Mouse (Mus musculus): ENCODE results near the gene Mindy4.

Mindy4 gene

DNA sequence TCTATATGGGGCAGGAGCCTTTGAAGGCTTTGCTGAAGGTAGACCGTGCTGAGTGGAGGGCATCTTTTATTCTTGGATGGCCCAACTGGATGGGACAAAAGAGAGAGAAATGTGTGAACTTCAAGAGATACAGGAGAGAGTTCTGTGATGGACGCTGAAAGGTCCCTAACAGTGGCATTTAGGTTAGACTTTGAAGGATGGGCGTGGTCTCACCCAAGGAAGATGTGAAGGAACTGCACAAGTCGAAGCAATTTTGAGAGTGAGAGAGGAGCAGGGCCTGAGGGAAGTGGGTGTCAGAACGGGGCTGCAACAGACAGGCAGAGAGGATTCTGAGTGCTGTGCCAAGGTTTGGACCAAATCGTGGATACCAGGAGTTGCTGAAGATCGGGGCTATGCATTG, 54.1 kb downstream of the Mindy4 start:
- no peak for DNase-seq (ENCODE audit: low spot score in 2 of 2)

DNA sequence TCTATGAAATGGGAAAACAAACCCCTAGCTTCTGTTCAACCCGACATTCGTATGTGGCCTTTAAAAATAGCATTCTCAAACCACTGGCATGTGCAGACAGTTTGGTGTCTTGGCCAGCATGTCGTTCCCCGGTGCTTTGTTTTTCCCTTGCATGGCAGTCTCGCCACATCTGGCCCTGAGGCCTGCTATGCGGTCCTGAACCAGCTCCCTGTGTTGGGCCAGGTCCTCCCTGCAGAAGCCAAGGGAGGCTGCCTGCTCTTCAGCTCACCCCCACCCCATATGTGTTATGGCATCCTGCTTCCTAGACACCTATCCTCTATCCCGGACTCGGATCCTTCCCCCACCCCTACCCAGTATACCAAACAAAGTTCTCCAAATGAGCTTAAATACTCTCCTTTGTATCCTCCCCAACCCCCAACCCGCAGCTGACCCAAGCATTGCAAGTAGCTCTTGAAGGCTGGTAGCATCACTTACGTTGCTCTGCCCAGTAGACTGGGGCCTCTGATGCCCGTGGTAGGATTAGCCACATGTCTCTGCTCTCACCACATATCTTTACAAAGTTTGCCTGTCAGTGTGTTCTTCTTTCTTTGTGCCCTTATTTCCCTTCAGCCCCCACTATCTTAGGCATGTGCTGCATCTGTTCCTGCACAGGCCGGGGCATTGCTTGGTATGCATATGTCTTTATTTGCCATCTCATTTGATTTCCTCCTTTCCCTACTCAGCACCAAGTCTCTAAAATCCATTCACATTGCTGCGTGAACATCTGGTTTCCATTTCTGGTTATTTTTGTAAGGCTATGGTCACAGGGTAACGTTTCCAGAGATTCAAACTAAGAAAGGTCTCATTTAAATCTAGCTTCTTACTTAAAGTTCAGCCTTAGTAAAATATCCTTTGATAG, 55.5 kb downstream of the Mindy4 start:
- DNase-seq (ENCODE audit: low spot score in 2 of 2): no peak

DNA sequence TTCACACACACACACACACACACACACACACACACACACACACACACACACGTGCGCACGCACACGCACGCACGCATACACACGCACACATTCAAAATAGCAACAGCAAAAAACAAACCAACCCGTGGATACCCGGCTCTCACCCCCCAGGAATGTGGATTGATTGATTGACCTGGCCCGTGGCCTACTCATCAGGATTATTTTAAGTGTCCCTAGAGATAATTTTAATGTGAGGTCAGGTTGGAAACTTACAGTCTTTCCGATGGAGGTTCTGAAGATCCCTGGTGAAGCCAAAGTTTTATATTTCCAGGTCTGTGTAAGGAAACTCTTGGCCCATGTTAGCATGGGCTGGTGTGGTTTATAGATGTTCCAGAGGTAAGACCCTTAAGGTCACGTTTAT, 59.0 kb downstream of the Mindy4 start:
- DNase-seq (ENCODE audit: low spot score in 2 of 2): no peak

DNA sequence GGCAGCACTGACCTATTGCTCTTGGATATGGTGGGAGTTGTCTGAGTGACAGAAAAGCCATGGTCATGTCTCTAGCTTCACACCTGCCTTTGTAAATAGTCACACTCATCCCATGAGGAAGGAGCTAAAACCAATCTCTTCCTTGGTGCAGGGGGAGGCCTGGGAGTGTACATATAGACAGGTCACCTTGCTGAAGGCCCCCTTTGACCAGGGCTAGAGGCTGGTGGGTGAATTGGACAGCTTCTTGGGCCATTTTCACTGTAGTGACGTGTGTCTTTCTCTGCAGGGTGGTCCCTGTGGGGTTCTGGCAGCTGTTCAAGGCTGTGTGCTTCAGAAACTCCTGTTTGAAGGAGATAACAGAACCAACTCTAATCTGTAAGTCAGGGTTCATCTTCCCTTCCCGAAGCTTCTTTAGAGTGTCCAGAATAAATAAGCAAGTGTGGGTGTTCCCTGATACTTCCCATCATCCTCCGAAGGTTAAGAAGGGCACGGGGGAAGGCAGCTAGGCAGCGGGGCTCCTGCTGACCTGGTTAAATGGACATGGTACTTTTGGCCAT, 60.4 kb downstream of the Mindy4 start:
- no peak for DNase-seq (ENCODE audit: low spot score in 2 of 2)

DNA sequence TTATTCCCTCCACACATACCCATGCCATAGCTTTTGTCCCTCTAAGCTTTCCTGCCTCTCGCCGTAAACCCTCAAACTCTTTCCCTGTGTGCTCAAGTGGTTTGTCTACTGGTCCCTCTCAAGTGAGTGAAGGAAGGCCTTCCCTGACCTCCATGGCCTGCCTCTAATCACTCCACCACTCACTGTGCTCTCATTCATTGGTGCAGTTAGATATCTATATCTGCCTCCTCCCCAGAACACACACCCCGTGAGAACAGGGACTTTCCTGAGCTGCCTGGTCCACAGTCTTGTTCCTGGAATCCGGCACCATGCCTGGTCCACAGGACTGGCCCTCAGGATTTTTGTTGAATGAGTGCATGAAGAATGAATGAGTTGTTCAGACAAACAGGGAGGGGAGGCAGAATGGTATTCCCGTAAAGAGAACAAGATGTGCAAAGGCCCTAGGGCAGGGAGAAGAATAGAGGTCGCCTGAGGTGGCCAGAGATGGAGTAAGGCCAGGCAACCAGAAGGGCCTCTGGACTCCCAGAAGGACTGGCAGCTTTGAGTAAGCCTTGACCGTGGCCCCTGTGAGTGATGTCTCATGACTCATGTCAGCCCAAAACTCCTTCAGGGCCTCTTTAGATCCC, 61.7 kb downstream of the Mindy4 start:
- DNase-seq (ENCODE audit: low spot score in 2 of 2): no peak

DNA sequence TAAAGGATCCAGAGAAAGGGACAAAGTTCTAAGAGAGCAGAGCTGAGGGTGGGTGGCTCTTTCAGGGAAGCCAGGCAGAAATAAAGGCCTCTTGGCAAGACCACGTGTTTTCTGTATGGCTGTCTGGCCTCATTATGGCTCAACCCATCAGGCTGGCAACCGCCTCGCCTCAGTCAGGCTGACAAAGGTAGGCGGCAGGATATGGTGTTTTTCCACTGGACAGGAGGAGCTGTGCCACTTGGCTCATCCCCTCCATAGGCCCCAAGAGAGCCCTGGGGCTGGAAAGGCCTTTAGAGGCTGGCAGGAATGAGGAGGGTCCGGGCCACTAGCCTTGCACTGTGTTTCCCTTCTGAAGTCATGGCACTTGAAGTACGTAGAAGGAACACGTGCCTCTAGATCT, 69.8 kb downstream of the Mindy4 start:
- DNase-seq (ENCODE audit: low spot score in 2 of 2): no peak

DNA sequence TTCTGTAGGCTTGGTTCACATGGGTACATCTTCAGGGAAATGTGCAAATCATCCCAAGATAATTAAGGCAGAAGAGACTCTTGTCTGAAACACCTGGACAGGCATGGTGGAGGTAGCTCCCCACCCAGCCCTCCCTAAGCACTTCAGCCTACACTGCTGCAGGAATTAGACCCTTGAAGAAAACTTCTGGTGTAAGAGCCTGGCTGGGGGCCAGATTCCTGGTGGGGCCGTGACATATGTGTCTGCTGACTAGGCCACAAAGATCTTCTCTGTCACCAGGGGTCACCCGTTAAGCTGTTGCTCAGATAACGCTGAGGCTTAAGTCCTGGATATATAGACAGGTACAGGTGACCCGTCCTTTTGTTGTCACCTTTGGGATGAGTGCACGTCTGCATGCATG, 70.3 kb downstream of the Mindy4 start:
- DNase-seq (ENCODE audit: low spot score in 2 of 2): no peak

DNA sequence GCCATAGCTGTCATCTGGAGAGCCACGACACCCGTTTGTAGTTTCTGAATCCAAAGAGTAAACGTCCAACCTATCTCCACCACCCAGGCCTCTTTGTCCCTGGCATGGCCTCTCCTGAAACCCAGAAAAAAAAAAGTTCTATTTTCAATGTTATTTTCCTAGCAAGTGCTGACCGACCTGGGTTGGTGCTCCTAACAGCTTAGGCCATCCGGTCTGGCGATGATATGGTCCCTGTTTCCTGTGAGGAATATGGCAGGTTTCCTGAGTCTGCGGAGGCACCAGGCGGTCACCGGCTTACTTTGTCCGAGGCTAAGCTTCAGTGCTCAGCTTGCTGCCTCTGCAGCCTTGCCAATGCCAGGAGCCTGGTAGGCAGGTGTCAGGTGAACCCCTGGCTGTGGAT, 71.8 kb downstream of the Mindy4 start:
- no peak for DNase-seq (ENCODE audit: low spot score in 2 of 2)

DNA sequence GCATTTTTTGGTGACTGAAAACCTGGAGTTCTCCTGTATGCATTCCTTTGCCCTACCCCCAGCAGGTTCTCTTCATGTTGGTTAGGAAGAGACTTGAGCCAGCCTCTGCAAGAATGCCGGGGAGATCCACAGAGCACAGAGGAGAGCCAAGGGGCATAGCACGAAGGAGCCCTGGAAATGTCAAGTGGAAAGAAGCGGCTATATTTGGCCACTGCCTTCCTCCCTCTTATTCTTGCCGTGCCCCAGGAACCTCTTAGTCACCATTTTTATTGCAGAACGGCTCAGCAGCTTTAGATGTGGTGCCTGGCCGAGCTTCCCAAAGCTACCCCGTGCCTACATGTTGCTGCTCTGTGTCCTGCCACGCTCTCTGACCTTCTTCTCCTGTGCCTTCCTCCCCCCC, 72.6 kb downstream of the Mindy4 start:
- no peak for DNase-seq (ENCODE audit: low spot score in 2 of 2)

DNA sequence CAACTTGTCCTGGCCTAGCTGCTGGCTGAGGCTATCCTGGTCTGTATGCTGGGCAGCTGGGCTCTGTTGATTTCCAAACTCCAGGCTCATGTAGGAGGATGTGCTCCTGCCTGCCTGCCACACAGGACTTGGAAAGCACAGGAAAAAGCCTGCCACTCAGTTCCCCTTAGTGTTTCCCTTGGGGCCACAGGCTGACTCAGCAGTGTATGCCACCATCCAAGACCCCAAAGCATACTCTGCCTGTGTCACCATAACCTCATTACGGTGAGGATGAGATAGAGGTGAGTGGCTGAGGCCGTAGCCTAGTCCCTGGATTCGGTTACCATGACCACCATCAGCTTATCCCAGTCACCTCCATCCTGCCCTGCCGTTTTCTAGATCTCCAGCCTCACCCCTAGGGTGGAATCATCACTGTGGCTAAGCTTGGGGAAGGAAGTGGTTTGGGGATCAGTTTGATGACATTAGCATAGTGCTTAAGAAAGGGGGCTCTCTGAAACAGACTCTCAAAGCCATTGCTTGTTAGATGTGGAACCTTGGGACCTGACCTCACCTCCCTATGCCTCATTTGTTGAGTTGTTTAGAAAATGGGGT, 73.6 kb downstream of the Mindy4 start:
- DNase-seq (ENCODE audit: low spot score in 2 of 2): no peak

DNA sequence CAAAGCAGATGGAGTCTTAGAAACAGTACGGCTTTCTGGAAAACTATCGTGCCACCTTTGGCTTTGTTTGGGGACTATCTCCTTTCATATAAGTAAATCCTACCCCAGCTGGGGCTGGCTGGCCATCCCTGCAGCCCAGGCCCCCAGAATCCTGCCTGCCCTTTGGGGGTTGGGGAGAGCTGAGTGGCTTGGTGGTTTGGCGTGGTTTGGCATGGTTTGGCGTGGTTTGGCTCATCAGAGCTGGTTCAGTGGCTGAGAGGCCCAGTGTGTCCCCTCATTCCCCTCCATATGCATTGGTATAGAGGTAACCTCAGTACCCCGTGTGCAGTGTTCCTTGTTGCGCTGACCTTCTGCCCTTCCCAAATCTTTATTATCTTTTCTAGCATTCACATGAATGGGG, 74.9 kb downstream of the Mindy4 start:
- no peak for DNase-seq (ENCODE audit: low spot score in 2 of 2)

DNA sequence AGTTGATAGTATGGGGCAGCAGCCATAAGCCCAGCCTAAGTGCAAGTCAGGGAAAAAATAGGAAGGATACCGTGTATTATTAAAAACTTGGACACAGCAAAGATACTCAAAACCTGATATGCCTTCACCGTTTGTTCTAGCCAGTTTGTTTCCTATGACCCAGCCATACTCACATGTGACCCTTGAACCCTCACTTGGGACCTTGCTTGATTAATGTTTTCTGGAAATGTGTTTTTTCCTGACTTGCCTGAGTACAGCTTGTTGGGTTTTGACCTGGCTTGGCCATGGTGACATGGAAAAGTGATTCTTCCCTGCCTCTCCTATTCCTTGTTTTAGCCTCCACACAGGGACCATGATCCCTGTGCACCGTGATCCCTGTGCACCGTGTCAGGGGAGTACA, 75.3 kb downstream of the Mindy4 start:
- no peak for DNase-seq (ENCODE audit: low spot score in 2 of 2)

DNA sequence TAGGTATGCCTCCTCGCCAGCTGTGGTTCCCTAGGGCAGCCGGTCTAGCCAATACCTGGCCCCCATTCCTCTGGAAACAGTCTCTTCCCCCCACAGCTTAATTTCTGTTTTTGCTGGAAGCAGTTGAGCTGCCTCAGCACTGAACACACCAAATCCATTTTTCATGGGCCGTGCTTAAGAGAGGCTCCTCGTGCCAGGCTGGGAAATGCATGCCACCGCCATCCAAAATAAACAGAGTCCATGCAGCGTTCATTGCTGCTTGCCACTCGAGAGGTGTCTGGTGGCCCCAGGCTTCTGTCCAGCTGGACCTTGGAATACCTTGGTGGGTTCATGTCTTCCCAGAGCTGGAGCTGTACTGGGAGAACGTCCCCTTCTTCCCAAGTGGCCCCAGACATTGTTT, 77.8 kb downstream of the Mindy4 start:
- DNase-seq (ENCODE audit: low spot score in 2 of 2): no peak

DNA sequence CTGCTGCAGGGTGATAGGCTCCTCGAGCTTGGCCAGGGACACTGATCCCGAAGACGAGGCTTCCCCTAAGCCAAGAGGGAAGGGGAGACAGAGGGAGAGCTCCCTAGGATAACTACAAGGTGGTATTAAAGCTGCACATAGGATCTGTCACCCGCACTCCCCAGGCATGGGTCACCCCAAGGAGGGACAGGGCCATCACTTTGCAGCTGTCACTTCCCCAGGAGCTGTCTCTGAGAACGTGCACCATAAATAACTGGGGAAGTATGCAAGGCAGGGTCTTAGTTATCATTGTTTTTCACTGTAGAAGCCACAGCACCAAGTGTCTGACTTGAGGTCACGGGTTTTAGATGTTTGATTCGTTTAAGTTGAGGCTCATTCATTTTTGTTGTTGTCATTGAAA, 78.5 kb downstream of the Mindy4 start:
- no peak for DNase-seq (ENCODE audit: low spot score in 2 of 2)

DNA sequence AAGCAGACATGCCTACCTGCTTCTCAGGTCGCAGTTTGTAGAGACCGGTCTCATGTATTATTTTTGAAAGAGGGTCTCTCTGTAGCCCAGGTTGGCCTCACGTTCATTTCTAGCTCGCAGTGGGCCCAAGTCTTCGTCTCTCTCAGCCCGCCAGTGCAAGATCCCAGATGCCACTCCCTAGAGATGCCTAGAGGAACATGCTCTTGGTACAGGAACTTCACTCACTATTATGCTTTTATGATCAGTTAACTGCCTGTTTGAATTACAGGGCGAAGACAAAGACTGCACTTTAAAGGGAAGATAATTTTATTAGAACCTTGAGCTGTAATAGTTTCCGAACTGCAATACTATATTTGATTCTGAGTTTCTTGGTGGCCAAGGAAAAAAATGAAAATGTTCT, 79.2 kb downstream of the Mindy4 start:
- DNase-seq (ENCODE audit: low spot score in 2 of 2): no peak

DNA sequence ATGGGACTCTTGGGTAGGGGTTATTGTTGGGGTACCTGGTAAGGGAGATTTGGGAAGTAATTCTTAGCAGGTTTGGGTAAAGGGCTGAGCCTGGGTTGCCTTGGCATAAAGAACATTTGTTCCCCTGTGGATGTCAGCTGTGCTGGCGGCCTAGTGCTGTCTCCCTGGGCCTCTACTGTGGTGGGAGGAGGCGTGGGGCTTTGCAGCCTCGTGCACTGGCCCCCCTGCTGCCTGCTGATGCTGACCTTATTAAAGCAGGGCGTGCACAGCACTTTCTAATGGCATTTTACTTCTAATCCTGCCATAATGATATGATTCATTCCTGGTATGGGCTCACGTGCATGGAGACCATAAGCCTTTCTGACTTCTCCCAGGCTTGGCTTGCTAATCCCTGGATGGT, 82.0 kb downstream of the Mindy4 start:
- DNase-seq (ENCODE audit: low spot score in 2 of 2): no peak

DNA sequence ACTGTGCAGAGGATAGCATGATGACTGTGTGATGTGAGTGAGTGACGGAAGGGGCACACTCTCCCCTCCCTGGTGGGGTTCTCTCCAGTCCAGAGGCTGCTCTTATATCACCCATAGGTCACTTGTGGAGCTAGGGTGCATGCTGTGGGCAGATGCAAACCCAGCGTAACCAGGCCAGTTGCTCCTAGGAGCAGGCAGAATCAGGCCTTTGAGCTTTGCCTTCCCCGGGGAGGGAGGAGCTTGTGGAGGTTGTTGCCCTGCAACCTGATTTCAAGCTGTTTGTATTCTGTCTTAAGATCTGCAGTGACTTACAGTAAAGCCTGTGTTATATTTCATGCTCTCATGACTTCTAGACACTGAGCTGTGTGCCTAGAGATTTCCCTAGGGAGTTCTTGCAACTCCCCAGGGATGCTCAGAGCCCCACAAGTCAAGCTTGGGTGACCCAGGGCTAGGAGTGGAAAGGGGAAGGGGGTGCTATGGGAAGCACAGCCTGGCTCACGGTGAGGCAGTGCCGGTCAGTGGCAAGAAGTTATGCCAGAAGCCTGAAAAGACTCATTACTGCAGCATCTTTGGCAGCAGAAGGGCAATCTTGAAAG, 84.9 kb downstream of the Mindy4 start:
- DNase-seq (ENCODE audit: low spot score in 2 of 2): no peak

DNA sequence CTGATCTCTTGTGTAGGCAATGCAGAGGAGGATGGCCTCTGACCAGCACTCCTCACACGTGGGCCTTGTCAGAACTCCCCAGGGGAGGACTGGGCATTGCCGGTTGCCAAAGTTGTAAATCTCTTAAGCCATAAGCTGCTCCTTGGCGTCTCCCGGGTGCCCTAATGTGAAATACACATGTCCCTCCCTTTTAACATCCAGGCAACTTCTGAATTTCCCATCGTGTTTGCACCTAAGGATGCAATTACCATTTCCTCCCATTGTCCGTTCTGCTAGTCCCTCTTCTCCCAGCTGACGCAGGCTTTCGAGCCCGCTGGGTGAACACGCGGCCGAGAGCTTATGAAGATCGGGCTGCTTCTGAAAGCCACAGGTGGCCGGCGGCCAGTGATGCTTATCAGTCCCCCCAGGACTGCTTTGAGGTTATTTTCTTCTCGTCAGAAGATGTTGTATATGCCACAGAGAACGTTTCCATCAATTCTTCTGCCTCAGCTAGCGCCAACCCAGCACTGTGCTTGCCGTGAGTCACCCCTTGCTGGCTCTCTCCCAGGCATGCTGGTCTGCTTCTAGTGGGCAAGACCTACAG, 91.5 kb downstream of the Mindy4 start:
- DNase-seq (ENCODE audit: low spot score in 2 of 2): no peak

DNA sequence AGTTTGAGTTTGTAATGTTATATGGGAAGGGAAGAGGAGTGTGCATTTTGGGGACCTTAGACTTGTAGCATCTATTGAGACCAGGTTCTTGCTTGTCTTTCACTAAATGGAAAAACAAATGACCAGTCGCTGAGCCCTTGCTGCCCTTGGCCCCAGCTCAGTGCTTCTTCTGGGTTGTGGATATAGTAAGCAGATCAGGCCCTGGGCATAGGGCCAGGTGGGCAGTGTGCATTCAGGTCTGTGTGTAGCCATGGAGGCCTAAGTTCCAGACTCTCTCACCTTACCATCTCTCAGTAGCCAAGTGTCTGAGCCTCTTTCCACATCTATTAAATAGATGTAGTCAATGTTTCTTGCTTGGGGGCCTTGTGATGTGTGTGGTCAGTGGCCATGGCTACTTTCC, 92.1 kb downstream of the Mindy4 start:
- DNase-seq (ENCODE audit: low spot score in 2 of 2): no peak

DNA sequence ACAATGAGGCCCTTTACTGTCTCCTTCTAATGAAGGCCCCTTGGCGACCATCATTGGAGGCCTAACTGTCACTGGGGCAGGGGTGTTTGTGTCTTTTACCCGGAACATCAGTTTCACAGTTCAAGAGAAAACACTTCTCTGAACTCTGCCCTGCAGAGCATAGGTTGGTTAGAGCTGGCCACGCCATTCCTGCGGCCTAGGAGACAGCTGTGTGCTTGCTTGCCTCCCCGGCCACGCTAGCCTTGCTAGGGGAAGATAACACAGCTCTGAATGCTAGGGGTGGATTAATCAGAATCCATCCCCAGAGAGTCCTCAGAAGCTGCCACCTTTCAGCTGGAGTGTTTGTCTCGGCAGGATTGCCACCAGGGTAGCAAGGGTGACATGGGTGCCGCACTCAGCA, 96.3 kb downstream of the Mindy4 start:
- DNase-seq (ENCODE audit: low spot score in 2 of 2): no peak

DNA sequence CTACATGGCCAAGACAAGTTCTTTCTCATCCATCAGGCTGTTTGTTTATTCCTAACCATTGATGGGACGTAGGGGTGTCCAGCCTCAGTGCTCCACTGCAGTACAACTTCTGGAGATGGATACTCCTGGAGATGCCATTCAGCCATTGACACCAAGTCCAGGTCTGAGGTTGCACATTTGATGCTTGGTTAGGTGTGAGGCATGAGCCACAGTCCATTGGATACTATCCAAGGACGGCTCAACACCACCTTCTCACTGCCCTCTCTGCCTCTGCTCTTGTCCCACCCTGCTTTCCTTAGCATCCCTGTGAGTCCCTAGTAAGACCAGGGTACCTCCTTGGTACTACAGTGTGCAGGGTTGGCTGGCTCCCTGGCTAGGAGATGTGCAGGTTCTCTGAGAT, 96.7 kb downstream of the Mindy4 start:
- DNase-seq (ENCODE audit: low spot score in 2 of 2): no peak

DNA sequence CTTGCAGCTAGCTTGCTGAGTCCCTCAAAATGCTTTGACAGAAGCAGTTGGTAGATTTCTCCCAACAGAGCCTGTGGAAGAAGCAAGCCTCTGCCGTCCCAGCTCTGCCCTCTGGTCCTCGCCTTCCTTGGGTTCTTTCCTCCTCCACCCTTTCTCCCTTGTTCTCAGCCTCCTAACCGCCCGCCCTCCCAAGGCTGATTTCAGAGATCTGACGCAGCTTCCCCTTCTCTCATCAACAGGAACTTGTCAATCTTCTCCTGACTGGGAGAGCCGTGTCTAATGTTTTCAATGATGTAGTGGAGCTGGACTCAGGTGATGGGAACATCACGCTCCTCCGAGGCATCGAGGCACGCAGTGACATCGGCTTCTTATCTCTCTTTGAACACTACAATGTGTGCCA, 97.5 kb downstream of the Mindy4 start:
- no peak for DNase-seq (ENCODE audit: low spot score in 2 of 2)
